Comparison of ENCODE assay signal across 8 mouse cellular contexts in genomic region chr8:111732406-111733085, GRCm38 (mm10). TPM values are rescaled to one million over a fixed set of nuclear protein-coding genes. Genes with fewer than 3 reads are reported as not detected.
DNase-seq lines count a peak whose midpoint lies in the region; ATAC-seq and TF ChIP-seq lines count a peak whose summit lies in the region.

No protein-coding gene starts in this region.

- peak overlapping the region; percentile 13; the same call in 1 of the 2 replicates for H3K9ac ChIP-seq in kidney, embryonic 14.5 days (ENCODE audit: low read depth, low read length)
- peak overlapping the region; percentile 41; the same call in 1 of the 2 replicates for H3K9ac ChIP-seq in midbrain, embryonic 12.5 days (replicated peaks)

- DNase-seq in cerebellum, postnatal 10 days, result peak; percentile 51 to 53
- no peak for DNase-seq in cerebellum, adult 18-20 months
- peak; percentile 57 for DNase-seq in fat pad, adult 2 months (ENCODE audit: extremely low read depth, low read depth, low spot score)
- DNase-seq in urinary bladder, postnatal 36 days (ENCODE audit: low spot score in 2 of 2), result no peak
- no peak for DNase-seq in urinary bladder, postnatal 25 days (ENCODE audit: low spot score)

- peaks cover 94% of the 10 kb centered on the region for H3K79me3 ChIP-seq in C2C12 (ENCODE audit: low read depth)

- H3K36me3 ChIP-seq in C2C12 (ENCODE audit: control insufficient read depth, insufficient read depth), result peaks cover 20% of the 10 kb centered on the region
- H3K36me3 ChIP-seq in kidney, embryonic 14.5 days (ENCODE audit: control insufficient read depth, insufficient read depth, low read length), result peaks cover 2% of the 10 kb centered on the region; the same call in 1 of the 2 replicates
- H3K36me3 ChIP-seq in midbrain, embryonic 12.5 days, result no peaks in the 10 kb centered on the region

- H3ac ChIP-seq in C2C12 (ENCODE audit: control insufficient read depth, insufficient read length, low read depth), result peak overlapping the region; percentile 60

- no peak for TF ChIP-seq CTCF in C2C12 (IDR thresholded peaks at IDR 0.05; ENCODE audit: control insufficient read depth, insufficient read depth, insufficient read length)

- no peaks in the 10 kb centered on the region for H3K9me3 ChIP-seq in kidney, embryonic 14.5 days (ENCODE audit: control insufficient read depth, low read length)
- H3K9me3 ChIP-seq in midbrain, embryonic 12.5 days, result no peaks in the 10 kb centered on the region

- H3K4me1 ChIP-seq in kidney, embryonic 14.5 days (ENCODE audit: control insufficient read depth, insufficient read depth, low read length), result peaks cover 82% of the 10 kb centered on the region
- peaks cover 78% of the 10 kb centered on the region for H3K4me1 ChIP-seq in midbrain, embryonic 12.5 days

- peak overlapping the region; percentile 76 for H3K4me2 ChIP-seq in kidney, embryonic 14.5 days (replicated peaks; ENCODE audit: low read depth, low read length)
- H3K4me2 ChIP-seq in midbrain, embryonic 12.5 days (replicated peaks), result peak overlapping the region; percentile 87

- no peaks in the 10 kb centered on the region for H3K27me3 ChIP-seq in C2C12 (ENCODE audit: control insufficient read depth, insufficient read depth, insufficient read length)
- H3K27me3 ChIP-seq in kidney, embryonic 14.5 days (ENCODE audit: control insufficient read depth, insufficient read depth, low read length), result no peaks in the 10 kb centered on the region
- no peaks in the 10 kb centered on the region for H3K27me3 ChIP-seq in midbrain, embryonic 12.5 days

- 24% methylated on average over 10 of the region's 10 CpGs for WGBS in kidney, embryonic 14.5 days
- 31% methylated on average over 10 of the region's 10 CpGs for WGBS in midbrain, embryonic 12.5 days

- peak overlapping the region; percentile 51 for H3K27ac ChIP-seq in kidney, embryonic 14.5 days (ENCODE audit: low read depth, low read length)
- H3K27ac ChIP-seq in midbrain, embryonic 12.5 days (replicated peaks), result peak overlapping the region; percentile 86

- peaks cover 100% of the 10 kb centered on the region for H3K79me2 ChIP-seq in C2C12 (ENCODE audit: control insufficient read depth, insufficient read depth)

- no peak; the same call in 1 of the 2 replicates for ATAC-seq in kidney, embryonic 14.5 days (ENCODE audit: low FRiP score, low TSS enrichment)
- ATAC-seq in midbrain, embryonic 12.5 days (ENCODE audit: low FRiP score, low read depth), result peak; percentile 16

- no peak overlapping the region for H3K4me3 ChIP-seq in C2C12 (ENCODE audit: insufficient read depth, poor library complexity, severe bottlenecking)
- peak overlapping the region; percentile 79; the same call in 1 of the 2 replicates for H3K4me3 ChIP-seq in kidney, embryonic 14.5 days (ENCODE audit: low read length)
- H3K4me3 ChIP-seq in midbrain, embryonic 12.5 days, result peak overlapping the region; percentile 74

TF ChIP-seq in C2C12, 6 proteins besides CTCF, POLR2A, EP300 and RAD21:
- TF ChIP-seq MYOG (IDR thresholded peaks at IDR 0.05; ENCODE audit: control insufficient read depth, extremely low read depth, insufficient read length) (no peak), MAX (IDR thresholded peaks at IDR 0.05) (no peak)

RNA-seq across cellular contexts. Expression of gene Bcar1, which starts 11.1 kb away (rescaled TPM):
- 136 TPM for polyA plus RNA-seq in C2C12 (2012; fragmentation: generic; extraction: Trizol)
- polyA plus RNA-seq in kidney, embryonic 14.5 days (2014; fragmentation: Nextera tagmentation; extraction: Ambion mirVana), result 39.1 and 55.6 TPM in 2 replicates
- 52.4 and 53.8 TPM in 2 replicates for polyA plus RNA-seq in midbrain, embryonic 12.5 days (2016; fragmentation: Nextera tagmentation; extraction: Ambion mirVana)

RNA-seq across cellular contexts. Expression of gene Ctrb1, which starts 41.7 kb away (rescaled TPM):
- polyA plus RNA-seq in C2C12 (2012; fragmentation: generic; extraction: Trizol), result 1.5 TPM
- not detected in 2 replicates for polyA plus RNA-seq in kidney, embryonic 14.5 days (2014; fragmentation: Nextera tagmentation; extraction: Ambion mirVana)
- polyA plus RNA-seq in midbrain, embryonic 12.5 days (2016; fragmentation: Nextera tagmentation; extraction: Ambion mirVana), result not detected in 2 replicates

Comparison
In these comparisons a context has a peak if more than half of its experiments do, and no peak if none do; other contexts are left out.
1. DNase-seq: peak in cerebellum, postnatal 10 days (2 of 2) and fat pad, adult 2 months (single experiment); none in cerebellum, adult 18-20 months (0 of 2), urinary bladder, postnatal 36 days (0 of 2) and urinary bladder, postnatal 25 days (single experiment).